Mouse (Mus musculus) G1E-ER4 (cell line): ENCODE measurements around the gene Gm14226. TPM values are rescaled to one million over a fixed set of nuclear protein-coding genes. Genes with fewer than 3 reads are reported as not detected.

Source experiments
- GATA1 ChIP-seq: IDR thresholded peaks from one replicate; pipeline ENCODE4 v1.8.0; 2012; ENCODE audit warnings: low read length, inconsistent platforms
- polyA plus RNA-seq: library from polyadenylated mRNA; stranded (reverse); fragments of >175 nt; gene quantifications from 2 replicates; pipeline ENCODE4 v1.2.3, GENCODE M21; 2012

Gene Gm14226
- polyA plus RNA-seq, 1 experiment, result not detected

DNA sequence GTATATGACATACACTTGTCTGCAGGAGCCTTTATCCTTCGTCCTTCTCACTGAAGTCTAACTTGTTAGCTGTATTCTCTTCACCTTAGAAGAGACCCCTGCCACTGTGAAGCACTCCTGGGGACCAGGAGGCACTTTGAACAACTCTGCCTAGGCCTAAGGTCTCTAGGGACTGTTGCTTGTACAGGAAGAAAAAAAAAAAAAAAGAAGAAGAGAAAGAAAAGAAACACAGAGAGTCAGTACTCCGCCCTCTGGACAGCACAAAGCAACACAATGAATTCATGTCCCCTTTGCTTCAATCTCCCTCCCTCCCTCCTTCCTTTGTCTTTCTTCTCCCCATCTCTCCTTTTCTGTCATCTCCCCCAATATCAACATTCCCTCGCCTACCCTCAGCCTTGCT is 27.0 kb downstream of the Gm14226 start:
- no peak for TF ChIP-seq GATA1

- TF ChIP-seq GATA1, result no peak
Observed at GRCm38 (mm10) chr2:155046803-155047202, 28.7 kb downstream of the Gm14226 start.

DNA sequence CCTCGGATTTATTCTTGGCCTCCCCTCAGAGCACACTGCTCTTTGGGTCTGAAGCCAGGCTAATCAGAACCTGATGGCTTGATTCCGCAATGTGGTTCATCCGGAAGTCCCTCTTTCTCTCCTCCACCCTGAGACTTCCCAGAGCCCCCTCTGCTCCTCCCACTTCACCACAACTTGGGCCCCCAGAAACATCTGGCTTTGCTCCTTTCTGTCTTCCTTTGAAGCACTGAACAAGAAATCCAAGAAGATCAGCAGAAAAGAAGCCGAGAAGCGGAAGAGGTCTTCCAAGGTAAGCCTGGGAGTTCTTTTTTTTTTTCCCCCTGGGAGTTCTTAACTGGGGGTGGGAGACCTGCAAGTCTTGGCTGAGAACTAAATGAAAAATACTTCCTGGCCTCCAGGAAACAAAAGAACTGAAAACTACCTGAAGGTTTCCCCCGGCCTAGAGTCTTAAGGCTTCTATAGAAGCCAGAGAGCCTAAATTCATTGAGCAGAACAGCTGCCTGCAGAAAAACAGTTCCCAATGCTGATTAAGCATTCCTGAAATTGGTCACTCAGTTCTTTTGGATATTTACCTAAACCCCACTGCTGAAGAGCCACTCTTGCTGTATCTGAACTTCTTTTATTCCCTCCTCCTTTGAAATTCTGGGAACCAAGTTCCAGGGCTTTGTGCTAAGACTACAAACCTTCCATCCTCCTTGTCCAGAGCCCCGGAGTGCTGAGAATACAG is 29.5 kb downstream of the Gm14226 start:
- no peak for TF ChIP-seq GATA1

GRCm38 (mm10) chr2:155050108-155050503 is 32.0 kb downstream of the Gm14226 start:
- TF ChIP-seq GATA1, result no peak

GRCm38 (mm10) chr2:155050504-155051236 is 32.6 kb downstream of the Gm14226 start:
- no peak for TF ChIP-seq GATA1

DNA sequence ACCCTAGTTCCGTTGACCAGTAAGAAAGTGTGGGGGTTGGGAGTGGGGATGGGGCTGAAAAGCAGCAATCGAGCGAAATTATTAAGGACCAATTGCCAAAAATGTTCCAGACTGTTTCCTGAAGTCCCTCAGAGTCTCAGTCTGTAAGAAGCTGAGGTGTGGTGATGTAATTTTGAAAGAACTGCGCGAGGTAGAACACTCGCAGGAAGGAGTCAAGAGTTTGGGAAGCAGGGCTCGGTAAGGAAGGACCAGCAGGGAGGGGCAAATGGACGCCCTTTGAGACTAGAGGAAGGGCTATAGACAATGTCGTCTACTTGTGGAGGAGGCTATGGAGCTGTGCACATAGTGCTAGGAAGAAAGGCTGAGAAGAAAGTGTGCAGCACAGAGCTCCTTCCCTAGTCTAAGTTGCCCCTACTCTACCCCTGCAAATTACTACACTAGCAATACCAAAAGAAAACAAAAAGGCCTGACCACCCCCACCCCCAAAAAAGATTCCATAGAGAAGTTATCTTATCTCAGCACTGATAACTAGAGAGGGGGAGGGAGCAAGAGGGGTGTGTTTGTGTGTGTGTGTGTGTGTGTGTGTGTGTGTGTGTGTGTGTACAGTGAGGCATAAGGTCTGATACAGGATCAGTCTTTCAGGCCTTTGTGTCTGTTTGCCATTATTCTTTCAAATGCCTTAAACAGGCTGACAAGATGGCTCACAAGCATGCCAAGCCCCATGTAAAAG is 33.7 kb downstream of the Gm14226 start:
- no peak for TF ChIP-seq GATA1

- TF ChIP-seq GATA1, result no peak
Observed at GRCm38 (mm10) chr2:155052681-155053080, 34.6 kb downstream of the Gm14226 start.

DNA sequence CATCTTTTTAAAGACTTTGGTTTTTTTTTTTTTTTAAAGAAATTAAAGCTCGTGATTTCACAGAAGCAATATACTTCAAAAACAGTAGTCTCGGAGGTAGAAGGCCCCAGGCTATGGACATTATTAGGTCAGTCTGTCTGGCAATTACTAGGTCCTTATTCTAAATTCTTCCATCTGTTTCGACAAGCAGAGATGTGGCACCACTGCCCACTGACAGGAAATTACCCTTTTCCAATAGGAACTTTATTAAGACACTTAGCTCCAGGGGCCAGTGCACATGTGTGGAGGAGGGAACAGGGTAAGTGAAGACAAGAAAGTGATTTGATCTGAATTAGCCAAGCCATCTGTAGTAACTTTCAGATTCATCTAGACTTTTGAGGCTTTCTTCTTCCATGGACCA is 36.6 kb downstream of the Gm14226 start:
- TF ChIP-seq GATA1, result no peak

DNA sequence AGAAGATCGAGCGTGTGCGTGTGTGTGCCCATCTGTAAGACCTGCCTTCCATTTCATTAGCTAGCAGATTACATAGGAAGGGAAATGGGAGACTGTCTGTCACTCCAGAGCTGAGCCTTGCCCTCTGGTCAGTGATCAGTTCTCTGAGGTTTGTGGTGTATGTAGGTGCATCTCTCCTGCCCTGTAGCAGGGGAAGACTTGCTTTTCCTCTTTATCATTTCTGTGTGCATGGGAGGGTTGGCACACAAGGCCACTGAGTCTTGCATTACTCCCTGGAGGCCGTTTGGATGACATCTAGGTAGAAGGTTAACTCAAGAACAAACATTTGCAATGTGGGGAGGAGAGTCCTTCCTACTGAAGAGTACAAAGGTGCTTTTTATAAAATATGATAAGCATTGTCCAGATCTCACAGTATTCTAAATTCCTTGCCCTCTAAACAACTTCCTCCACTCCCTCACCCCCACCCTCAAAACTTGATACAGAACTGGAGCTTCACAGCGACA is 38.1 kb downstream of the Gm14226 start:
- no peak for TF ChIP-seq GATA1

- TF ChIP-seq GATA1, result no peak
Observed at GRCm38 (mm10) chr2:155057361-155057760, 39.3 kb downstream of the Gm14226 start.

GRCm38 (mm10) chr2:155071027-155071426 is 53.0 kb downstream of the Gm14226 start:
- no peak for TF ChIP-seq GATA1

DNA sequence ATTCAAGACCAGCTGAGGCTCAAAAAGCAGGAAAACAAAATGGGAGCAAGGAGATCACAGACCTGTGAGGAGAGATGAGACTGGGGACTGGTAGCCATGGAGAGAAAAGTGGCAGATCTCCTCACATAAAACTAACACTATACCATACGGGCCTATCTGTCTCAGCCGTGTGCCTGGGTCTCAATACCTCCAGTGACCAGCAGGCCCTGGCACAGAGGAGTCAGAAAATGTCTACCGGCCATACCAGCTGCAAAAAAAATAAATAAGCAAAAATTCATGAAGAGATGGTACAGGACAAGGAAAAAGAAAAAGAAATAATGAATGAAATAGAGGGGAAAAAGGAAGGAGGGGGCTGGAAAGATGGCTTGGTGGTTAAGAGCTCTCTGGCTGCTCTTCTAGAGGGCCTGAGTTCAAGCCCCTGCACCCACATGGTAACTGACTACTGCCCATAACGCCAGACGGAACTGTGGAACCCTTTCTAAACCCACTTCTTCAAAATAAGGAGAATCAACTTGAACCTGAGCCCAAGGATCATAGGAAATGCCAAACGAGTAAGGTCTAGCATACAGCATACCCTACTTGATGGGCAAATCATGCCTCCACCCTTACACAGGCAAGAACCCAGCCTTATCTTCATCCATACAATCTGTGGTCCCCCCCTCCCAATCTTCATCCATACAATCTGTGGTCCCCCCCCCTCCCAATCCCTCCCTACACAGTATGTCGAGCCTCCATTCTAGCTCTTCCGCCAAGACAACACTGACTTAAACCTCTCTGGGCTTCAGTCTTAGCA is 54.5 kb downstream of the Gm14226 start:
- no peak for TF ChIP-seq GATA1

GRCm38 (mm10) chr2:155073347-155073746 is 55.3 kb downstream of the Gm14226 start:
- no peak for TF ChIP-seq GATA1

DNA sequence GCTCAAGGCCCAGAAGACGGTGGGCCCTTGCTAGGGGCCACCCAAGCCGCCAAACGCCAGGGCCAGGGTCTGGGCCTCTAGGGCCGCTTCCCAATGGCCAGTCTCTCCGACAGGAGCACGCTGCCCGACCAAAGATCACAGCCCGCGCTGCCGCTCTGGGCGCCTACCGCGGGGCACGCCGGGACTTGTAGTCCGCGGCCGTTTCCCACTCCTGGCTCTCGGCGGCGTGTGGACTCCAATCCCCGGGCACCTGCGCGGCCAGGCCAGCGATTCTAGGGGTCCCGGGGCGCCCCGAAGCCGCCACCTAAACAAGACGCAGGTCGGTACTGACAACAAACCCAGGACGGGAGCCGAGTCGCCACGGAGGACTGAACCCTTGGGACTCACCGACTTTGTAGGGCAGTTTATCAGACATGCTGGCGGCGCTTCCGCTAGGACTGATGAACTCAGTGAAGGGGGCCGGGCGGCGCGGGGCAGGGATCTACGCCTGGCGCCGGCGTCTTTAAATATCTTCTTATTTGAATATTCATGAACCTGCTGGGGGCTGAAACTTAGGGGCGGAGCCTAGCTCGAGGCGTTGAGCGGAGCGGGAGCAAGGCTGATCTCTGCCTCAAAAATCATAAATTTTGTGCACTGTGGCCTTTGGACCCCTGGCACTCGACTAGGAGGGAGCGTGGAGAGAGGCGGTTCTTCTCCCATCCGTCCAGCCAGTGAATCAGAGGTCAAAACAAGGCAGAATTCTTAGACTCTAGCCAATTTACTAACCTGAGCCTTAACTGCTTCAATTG is 56.1 kb downstream of the Gm14226 start, which contains the start of gene Ahcy:
Gene Ahcy (minus strand): TSS at position 520 of the 788 bp plus-strand sequence.
- TF ChIP-seq GATA1, result no peak
